Mouse (Mus musculus) CD4-positive, CD25-positive, alpha-beta regulatory T cell, adult 9 weeks (primary cell): ENCODE measurements around the gene Muc2. TPM values are rescaled to one million over a fixed set of nuclear protein-coding genes. Genes with fewer than 3 reads are reported as not detected.

Experiments
- polyA plus RNA-seq: library from polyadenylated mRNA; unstranded; fragments of 100-300 nt; shearing (Covaris generic); gene quantifications from one replicate; pipeline ENCODE4 v1.2.1, GENCODE M21; 2017

Gene Muc2
- polyA plus RNA-seq = not detected

GRCm38 (mm10) chr7:141690040-141690439 lies at the start of gene Muc2:
Gene Muc2 (plus strand): TSS chr7:141690340.

GRCm38 (mm10) chr7:141788677-141789452 lies 98.7 kb downstream of the Muc2 start, which contains the start of gene Muc5ac:
Gene Muc5ac (plus strand): TSS chr7:141788972.

Other genes starting within 250 kb of the Muc2 start
- 16.1 TPM for gene Pidd1, start 246.3 kb upstream of the Muc2 start, polyA plus RNA-seq
- 2,295 TPM for gene Rplp2, start 243.0 kb upstream of the Muc2 start, polyA plus RNA-seq
- gene Pnpla2, start 235.1 kb upstream of the Muc2 start, polyA plus RNA-seq = 109 TPM
- not detected for gene Cracr2b, start 229.2 kb upstream of the Muc2 start, polyA plus RNA-seq
- gene Cd151, start 222.9 kb upstream of the Muc2 start, polyA plus RNA-seq = 8.3 TPM
- gene Polr2l, start 215.2 kb upstream of the Muc2 start, polyA plus RNA-seq = 43.2 TPM
- gene Tspan4, start 215.1 kb upstream of the Muc2 start, polyA plus RNA-seq = 1.9 TPM
- 21.2 TPM for gene Chid1, start 150.5 kb upstream of the Muc2 start, polyA plus RNA-seq
- gene Ap2a2, start 128.2 kb upstream of the Muc2 start, polyA plus RNA-seq = 15.8 TPM
- gene Muc6, start 35.0 kb upstream of the Muc2 start, polyA plus RNA-seq = 0.12 TPM
- gene Muc5ac, start 98.6 kb downstream of the Muc2 start, polyA plus RNA-seq = not detected
- not detected for gene Muc5b, start 148.7 kb downstream of the Muc2 start, polyA plus RNA-seq
- gene Tollip, start 228.2 kb downstream of the Muc2 start, polyA plus RNA-seq = 54.9 TPM